Mouse (Mus musculus): Measurements from ENCODE around the gene Adcy4.

Adcy4 gene

GRCm38 (mm10) chr14:55787731-55788130 lies 3.8 kb upstream of the Adcy4 start:
- DNase-seq: no peak

GRCm38 (mm10) chr14:55785195-55785594 lies 1.3 kb upstream of the Adcy4 start:
- no peak for DNase-seq

- no peak for DNase-seq
Observed at GRCm38 (mm10) chr14:55783171-55783957, 531 bp downstream of the Adcy4 start.

- DNase-seq: no peak
Observed at GRCm38 (mm10) chr14:55782361-55782960, 1.4 kb downstream of the Adcy4 start.

GRCm38 (mm10) chr14:55781310-55781709 lies 2.6 kb downstream of the Adcy4 start:
- DNase-seq: peak; percentile 62

GRCm38 (mm10) chr14:55780736-55781135 lies 3.2 kb downstream of the Adcy4 start:
- DNase-seq: no peak

- no peak for DNase-seq
Observed at GRCm38 (mm10) chr14:55779656-55780055, 4.2 kb downstream of the Adcy4 start.

GRCm38 (mm10) chr14:55778686-55779085 lies 5.2 kb downstream of the Adcy4 start:
- no peak for DNase-seq

GRCm38 (mm10) chr14:55777806-55778205 lies 6.1 kb downstream of the Adcy4 start:
- no peak for DNase-seq

- DNase-seq: no peak
Observed at GRCm38 (mm10) chr14:55777176-55777575, 6.7 kb downstream of the Adcy4 start.

- no peak for DNase-seq
Observed at GRCm38 (mm10) chr14:55776711-55777110, 7.2 kb downstream of the Adcy4 start.

GRCm38 (mm10) chr14:55769087-55769703 lies 14.7 kb downstream of the Adcy4 start:
- DNase-seq: no peak

- no peak for DNase-seq
Observed at GRCm38 (mm10) chr14:55768555-55768954, 15.3 kb downstream of the Adcy4 start.

- peak; percentile 83 for DNase-seq
Observed at GRCm38 (mm10) chr14:55767519-55768414, 16.1 kb downstream of the Adcy4 start.

- DNase-seq: no peak
Observed at GRCm38 (mm10) chr14:55765696-55766095, 18.2 kb downstream of the Adcy4 start, which contains the start of gene Ltb4r1. Gene Ltb4r1, plus strand, starts transcription at chr14:55765962.

GRCm38 (mm10) chr14:55763166-55763565 lies 20.7 kb downstream of the Adcy4 start:
- peak; percentile 16 for DNase-seq

GRCm38 (mm10) chr14:55762001-55762821 lies 21.7 kb downstream of the Adcy4 start:
- peak; percentile 56 for DNase-seq

GRCm38 (mm10) chr14:55761163-55761562 lies 22.7 kb downstream of the Adcy4 start, which contains the start of gene Ltb4r2:
Gene Ltb4r2, plus strand, starts transcription at chr14:55761428.
- DNase-seq: peak; percentile 23

- DNase-seq: peak; percentile 81
Observed at GRCm38 (mm10) chr14:55760156-55760555, 23.7 kb downstream of the Adcy4 start.

- DNase-seq: peak; percentile 25
Observed at GRCm38 (mm10) chr14:55758363-55758784, 25.5 kb downstream of the Adcy4 start, which contains the start of gene Cideb. Gene Cideb, minus strand, starts transcription at chr14:55758458.

GRCm38 (mm10) chr14:55757566-55757965 lies 26.3 kb downstream of the Adcy4 start:
- DNase-seq: no peak
